Mouse (Mus musculus) right cerebral cortex, adult 18-20 months (tissue): ENCODE measurements around the gene Wfdc15a.

Experiments
- DNase-seq: peaks from one replicate; pipeline ENCODE4 v3.0.0; 2022; ENCODE audit warnings: mixed read lengths

Gene Wfdc15a

GRCm38 (mm10) chr2:164174649-164175395 is 25.1 kb downstream of the Wfdc15a start:
- peak; percentile 93 for DNase-seq

- no peak for DNase-seq
Observed at GRCm38 (mm10) chr2:164173394-164173793, 26.5 kb downstream of the Wfdc15a start.

GRCm38 (mm10) chr2:164170902-164171301 is 29.0 kb downstream of the Wfdc15a start, which contains the start of gene Kcns1:
Kcns1 (minus strand) TSS chr2:164171113.
- peak; percentile 39 for DNase-seq

GRCm38 (mm10) chr2:164170326-164170725 is 29.6 kb downstream of the Wfdc15a start:
- peak; percentile 24 for DNase-seq

- DNase-seq, result peak; percentile 60
Observed at GRCm38 (mm10) chr2:164168571-164168946, 31.4 kb downstream of the Wfdc15a start.

- DNase-seq, result no peak
Observed at GRCm38 (mm10) chr2:164167752-164168570, 32.0 kb downstream of the Wfdc15a start.

GRCm38 (mm10) chr2:164164941-164165340 is 35.0 kb downstream of the Wfdc15a start:
- DNase-seq, result no peak

- DNase-seq, result no peak
Observed at GRCm38 (mm10) chr2:164161515-164162055, 38.3 kb downstream of the Wfdc15a start.

GRCm38 (mm10) chr2:164158838-164159237 is 41.1 kb downstream of the Wfdc15a start:
- DNase-seq, result no peak

- no peak for DNase-seq
Observed at GRCm38 (mm10) chr2:164156158-164156557, 43.8 kb downstream of the Wfdc15a start.

GRCm38 (mm10) chr2:164154007-164154406 is 45.9 kb downstream of the Wfdc15a start:
- no peak for DNase-seq

- DNase-seq, result no peak
Observed at GRCm38 (mm10) chr2:164152341-164152740, 47.6 kb downstream of the Wfdc15a start.

- no peak for DNase-seq
Observed at GRCm38 (mm10) chr2:164150086-164150760, 49.7 kb downstream of the Wfdc15a start.
